ENCODE assay signal across 13 mouse cellular contexts in genomic region chr14:75180551-75180978, GRCm38 (mm10). TPM values are rescaled to one million over a fixed set of nuclear protein-coding genes. Genes with fewer than 3 reads are reported as not detected.
DNase-seq lines count a peak whose midpoint lies in the region; ATAC-seq and TF ChIP-seq lines count a peak whose summit lies in the region.
"Had no signal": no experiment of that assay in that cellular context is flagged by ENCODE, and none has a peak within 500 bp of the region (broad histone marks: within the 10 kb centered on the region; RNA-seq: fewer than 3 reads in every experiment).

No protein-coding gene starts in this region.

- TF ChIP-seq CTCF in bone marrow macrophage, adult 2 months (IDR thresholded peaks at IDR 0.05; ENCODE audit: low read depth, low read length), result no peak
- TF ChIP-seq CTCF in liver, postnatal 0 days (IDR thresholded peaks at IDR 0.05; ENCODE audit: low read depth), result no peak

- H3K27me3 ChIP-seq in heart, embryonic 15.5 days, result no peaks in the 10 kb centered on the region
- H3K27me3 ChIP-seq in liver, postnatal 0 days (ENCODE audit: insufficient read depth, low read length), result no peaks in the 10 kb centered on the region
- H3K27me3 ChIP-seq: kidney, embryonic 15.5 days; stomach, embryonic 15.5 days had no signal

- no peak for ATAC-seq in heart, embryonic 15.5 days (replicated peaks; ENCODE audit: insufficient number of reproducible peaks, insufficient read depth, low FRiP score, low read depth)
- ATAC-seq in liver, postnatal 0 days, result no peak
- ATAC-seq: hindbrain, postnatal 0 days had no signal

- H3K9me3 ChIP-seq in heart, embryonic 15.5 days (replicated peaks), result no peaks in the 10 kb centered on the region
- H3K9me3 ChIP-seq in liver, postnatal 0 days (ENCODE audit: low read length), result no peaks in the 10 kb centered on the region
- H3K9me3 ChIP-seq: kidney, embryonic 15.5 days; stomach, embryonic 15.5 days had no signal

- no peak overlapping the region for H3K27ac ChIP-seq in heart, embryonic 15.5 days
- H3K27ac ChIP-seq in bone marrow macrophage, adult 2 months (ENCODE audit: insufficient read depth, low read depth, low read length), result peak overlapping the region; percentile 100
- H3K27ac ChIP-seq in liver, postnatal 0 days (ENCODE audit: low read depth), result peak overlapping the region; percentile 96
- H3K27ac ChIP-seq: hindbrain, postnatal 0 days; kidney, embryonic 15.5 days had no signal

- H3K4me2 ChIP-seq in heart, embryonic 15.5 days, result 0 out of 2 replicates have a peak overlapping the region, but pooled peaks have one; percentile 16
- peak overlapping the region; percentile 77 for H3K4me2 ChIP-seq in liver, postnatal 0 days (ENCODE audit: low read depth, low read length)
- H3K4me2 ChIP-seq: kidney, embryonic 15.5 days; lung, embryonic 14.5 days; stomach, embryonic 15.5 days had no signal

- no peak overlapping the region for H3K9ac ChIP-seq in heart, embryonic 15.5 days
- H3K9ac ChIP-seq in liver, postnatal 0 days (replicated peaks), result no peak overlapping the region
- H3K9ac ChIP-seq: kidney, embryonic 15.5 days; lung, embryonic 14.5 days; stomach, embryonic 15.5 days had no signal

- TF ChIP-seq EP300 in liver, postnatal 0 days (IDR thresholded peaks at IDR 0.05; ENCODE audit: low read depth), result peak; percentile 71

- H3K4me1 ChIP-seq in heart, embryonic 15.5 days (replicated peaks), result 0 out of 2 replicates have a peak, but pooled peaks cover 5% of the 10 kb centered on the region
- H3K4me1 ChIP-seq in bone marrow macrophage, adult 2 months (ENCODE audit: control insufficient read depth, insufficient read depth, low read length), result peaks cover 44% of the 10 kb centered on the region
- H3K4me1 ChIP-seq in liver, postnatal 0 days (ENCODE audit: insufficient read depth), result peaks cover 32% of the 10 kb centered on the region
- H3K4me1 ChIP-seq: stomach, embryonic 15.5 days had no signal

- intact Hi-C loops in heart, postnatal 10 days (cut with DNase I), result no loop called here

- no peaks in the 10 kb centered on the region for H3K36me3 ChIP-seq in heart, embryonic 15.5 days
- no peaks in the 10 kb centered on the region for H3K36me3 ChIP-seq in liver, postnatal 0 days (replicated peaks; ENCODE audit: insufficient read depth, low read length)
- H3K36me3 ChIP-seq: kidney, embryonic 15.5 days; stomach, embryonic 15.5 days had no signal

- TF ChIP-seq POLR2A in bone marrow macrophage, adult 2 months (IDR thresholded peaks at IDR 0.05; ENCODE audit: borderline replicate concordance, low read depth, low read length), result no peak

- DNase-seq in heart, postnatal 10 days, result no peak
- DNase-seq in liver, postnatal 0 days, result peak; percentile 49
- DNase-seq in thymus, postnatal 0 days (ENCODE audit: low spot score), result peak; percentile 36
- no peak for DNase-seq in cerebellum, postnatal 36 days
- no peak for DNase-seq in ovary, postnatal 10 days (ENCODE audit: low spot score)
- DNase-seq in ovary, postnatal 36 days (ENCODE audit: low spot score), result no peak
- DNase-seq: lung, embryonic 14.5 days had no signal

- H3K4me3 ChIP-seq in heart, embryonic 15.5 days, result no peak overlapping the region
- peak overlapping the region; percentile 37 for H3K4me3 ChIP-seq in bone marrow macrophage, adult 2 months (ENCODE audit: insufficient read depth, low read length)
- H3K4me3 ChIP-seq in liver, postnatal 0 days (ENCODE audit: low read depth, low read length), result peak overlapping the region; percentile 51; the same call in 1 of the 2 replicates
- H3K4me3 ChIP-seq: kidney, embryonic 15.5 days; stomach, embryonic 15.5 days had no signal

- WGBS in heart, embryonic 15.5 days, result 70% methylated on average over 8 of the region's 8 CpGs
- WGBS in liver, postnatal 0 days (ENCODE audit: insufficient replicate concordance), result 43% methylated on average over 8 of the region's 8 CpGs

RNA-seq across cellular contexts. Expression of gene Lcp1, which starts 49.7 kb away (rescaled TPM):
- 20.6 and 42.9 TPM in 2 replicates for polyA plus RNA-seq in heart, embryonic 15.5 days (2015; fragmentation: Nextera tagmentation; extraction: Ambion mirVana)
- total RNA-seq in heart, postnatal 10 days (2021), result 10 to 100 TPM; 17.1 to 18.5 TPM
- 932 and 1,066 TPM in 2 replicates for polyA plus RNA-seq in bone marrow macrophage, adult 2 months (2012; ENCODE audit: insufficient read depth, insufficient read length, missing spikeins)
- 39.4 and 45.5 TPM in 2 replicates for polyA plus RNA-seq in liver, postnatal 0 days (2015; fragmentation: Nextera tagmentation; extraction: Ambion mirVana)
- 177 and 212 TPM in 2 replicates for polyA plus RNA-seq in thymus, postnatal 0 days (2015; fragmentation: Nextera tagmentation; extraction: Ambion mirVana)

RNA-seq across cellular contexts. Expression of gene Lrrc63, which starts 49.9 kb away (rescaled TPM):
- not detected in 2 replicates for polyA plus RNA-seq in heart, embryonic 15.5 days (2015; fragmentation: Nextera tagmentation; extraction: Ambion mirVana)
- not detected for total RNA-seq in heart, postnatal 10 days (2021)
- 0.36 and 0.43 TPM in 2 replicates for polyA plus RNA-seq in bone marrow macrophage, adult 2 months (2012; ENCODE audit: insufficient read depth, insufficient read length, missing spikeins)
- polyA plus RNA-seq in liver, postnatal 0 days (2015; fragmentation: Nextera tagmentation; extraction: Ambion mirVana), result not detected in 2 replicates
- 0.06 and 0.09 TPM in 2 replicates for polyA plus RNA-seq in thymus, postnatal 0 days (2015; fragmentation: Nextera tagmentation; extraction: Ambion mirVana)
- total RNA-seq: hindbrain, postnatal 0 days; layer of hippocampus, postnatal 14 days had no signal
- polyA plus RNA-seq: kidney, embryonic 15.5 days; stomach, embryonic 15.5 days had no signal

Comparison
In these comparisons a context has a peak if more than half of its experiments do, and no peak if none do; other contexts are left out.
1. DNase-seq: peak in liver, postnatal 0 days (single experiment) and thymus, postnatal 0 days (single experiment); none in heart, postnatal 10 days (0 of 2), cerebellum, postnatal 36 days (0 of 2), ovary, postnatal 10 days (single experiment) and ovary, postnatal 36 days (single experiment).